Mouse (Mus musculus) intestine, postnatal 0 days (tissue): ENCODE results near the gene Ppp1r3f. TPM values are rescaled to one million over a fixed set of nuclear protein-coding genes. Genes with fewer than 3 reads are reported as not detected.

Source experiments
- ATAC-seq: fragments of 200-750 bp; cut with Nextera tagmentation; 2 replicates; pipeline ENCODE4 v1.8.0; 2017; ENCODE audit warnings: mild to moderate bottlenecking, moderate TSS enrichment, moderate library complexity
- H3K27ac ChIP-seq: fragments of 300-500 bp; sonication (generic); 2 replicates; pipeline ENCODE4 v1.5.1; 2014; ENCODE audit warnings: mild to moderate bottlenecking, low read depth, low read length, moderate library complexity
- H3K27me3 ChIP-seq: fragments of 300-500 bp; sonication (generic); replicated peaks from 2 replicates; pipeline ENCODE4 v1.6.1; 2014; ENCODE audit warnings: low read length, mixed read lengths; ENCODE audit not compliant: control insufficient read depth, insufficient read depth
- H3K36me3 ChIP-seq: fragments of 300-500 bp; sonication (generic); 2 replicates; pipeline ENCODE4 v1.6.1; 2014; ENCODE audit warnings: mild to moderate bottlenecking, moderate library complexity; ENCODE audit not compliant: control insufficient read depth, insufficient read depth
- H3K4me1 ChIP-seq: fragments of 300-500 bp; sonication (generic); replicated peaks from 2 replicates; pipeline ENCODE4 v1.6.1; 2014; ENCODE audit warnings: antibody characterized with exemption, low read length, mixed read lengths; ENCODE audit not compliant: control insufficient read depth, insufficient read depth
- H3K4me2 ChIP-seq: fragments of 300-500 bp; sonication (generic); replicated peaks from 2 replicates; pipeline ENCODE4 v1.6.1; 2014; ENCODE audit warnings: low read depth, mild to moderate bottlenecking, moderate library complexity
- H3K4me3 ChIP-seq: fragments of 300-500 bp; sonication (generic); 2 replicates; pipeline ENCODE4 v1.5.1; 2014; ENCODE audit warnings: low read depth, low read length
- H3K9ac ChIP-seq: fragments of 300-500 bp; sonication (generic); 2 replicates; pipeline ENCODE4 v1.6.1; 2014; ENCODE audit warnings: mild to moderate bottlenecking, low read depth, low read length
- H3K9me3 ChIP-seq: fragments of 300-500 bp; sonication (generic); 2 replicates; pipeline ENCODE4 v1.6.1; 2016; ENCODE audit warnings: mixed run types; ENCODE audit not compliant: control insufficient read depth
- CTCF ChIP-seq: sonication (generic); IDR thresholded peaks from 2 replicates; pipeline ENCODE4 v1.5.1; 2016; ENCODE audit warnings: low read depth, mild to moderate bottlenecking, control low read depth, antibody characterized with exemption, moderate library complexity
- WGBS: fragments of 180-500 bp; shearing (Covaris S2); extraction: QIAGEN DNeasy Blood & Tissue Kit; methylation state at CpG from one replicate; pipeline ENCODE4 v1.1.7; 2014; 5-methylcytosine and 5-hydroxymethylcytosine counted together
- polyA plus RNA-seq: library from polyadenylated mRNA; unstranded; fragments of >200 nt; fragmentation: Nextera tagmentation; extraction: Ambion mirVana; gene quantifications from 2 replicates; pipeline ENCODE4 v1.2.1, GENCODE M21; 2015

Gene Ppp1r3f
- polyA plus RNA-seq, 1 experiment from 2014 or later: 0.83 TPM

GRCm38 (mm10) chrX:7566352-7566751 lies 7.7 kb downstream of the Ppp1r3f start:
- no peak for ATAC-seq
- WGBS: 85% methylated on average over 6 of the region's 6 CpGs
- no peak overlapping the region for H3K27ac ChIP-seq

GRCm38 (mm10) chrX:7563076-7563475 lies 11.0 kb downstream of the Ppp1r3f start:
- Histone ChIP-seq H3K27ac (no peak overlapping the region), H3K9me3 (no peaks in the 10 kb centered on the region), H3K9ac (no peak overlapping the region), H3K4me3 (no peak overlapping the region), H3K27me3 (no peaks in the 10 kb centered on the region), H3K4me2 (no peak overlapping the region), H3K4me1 (no peaks in the 10 kb centered on the region), H3K36me3 (no peaks in the 10 kb centered on the region)
- no peak for TF ChIP-seq CTCF
- 36% methylated on average over 2 of the region's 2 CpGs for WGBS
- ATAC-seq: no peak

More at GRCm38 (mm10) chrX:7566352-7566751, 7.7 kb downstream of the Ppp1r3f start:
- H3K36me3 ChIP-seq: no peaks in the 10 kb centered on the region
- H3K4me1 ChIP-seq: no peaks in the 10 kb centered on the region
- H3K9me3 ChIP-seq: no peaks in the 10 kb centered on the region
- H3K27me3 ChIP-seq: no peaks in the 10 kb centered on the region
- H3K4me3 ChIP-seq: no peak overlapping the region
- no peak overlapping the region for H3K9ac ChIP-seq
- TF ChIP-seq CTCF: no peak
- no peak overlapping the region for H3K4me2 ChIP-seq

GRCm38 (mm10) chrX:7553474-7553873 lies 20.6 kb downstream of the Ppp1r3f start:
- Histone ChIP-seq H3K27ac (no peak overlapping the region), H3K4me2 (no peak overlapping the region), H3K4me3 (no peak overlapping the region), H3K4me1 (no peaks in the 10 kb centered on the region), H3K9me3 (no peaks in the 10 kb centered on the region), H3K27me3 (no peaks in the 10 kb centered on the region), H3K36me3 (no peaks in the 10 kb centered on the region), H3K9ac (no peak overlapping the region)
- no peak for TF ChIP-seq CTCF
- no peak for ATAC-seq
- 92% methylated on average over 4 of the region's 4 CpGs for WGBS

GRCm38 (mm10) chrX:7524961-7525360 lies 49.1 kb downstream of the Ppp1r3f start:
- H3K4me1 ChIP-seq: no peaks in the 10 kb centered on the region
- no peaks in the 10 kb centered on the region for H3K9me3 ChIP-seq
- 61% methylated on average over 3 of the region's 3 CpGs for WGBS
- TF ChIP-seq CTCF: no peak
- H3K4me3 ChIP-seq: no peak overlapping the region
- no peak overlapping the region for H3K4me2 ChIP-seq
- H3K27me3 ChIP-seq: no peaks in the 10 kb centered on the region
- H3K36me3 ChIP-seq: no peaks in the 10 kb centered on the region
- H3K9ac ChIP-seq: no peak overlapping the region
- H3K27ac ChIP-seq: no peak overlapping the region
- no peak for ATAC-seq

Other genes with a start within 250 kb of the Ppp1r3f start
- 0.20 and 0.34 TPM in 2 replicates for gene Usp27x, start 198.5 kb downstream of the Ppp1r3f start, polyA plus RNA-seq
- 0.05 TPM in 1 of 2 replicates, not detected in the other for gene Foxp3, start 639 bp downstream of the Ppp1r3f start, polyA plus RNA-seq
- 21.9 and 24.8 TPM in 2 replicates for gene Ccdc22, start 31.2 kb upstream of the Ppp1r3f start, polyA plus RNA-seq
- not detected in 2 replicates for gene Cacna1f, start 32.8 kb upstream of the Ppp1r3f start, polyA plus RNA-seq
- gene Syp, start 64.2 kb upstream of the Ppp1r3f start, polyA plus RNA-seq: 5.4 and 5.7 TPM in 2 replicates
- 3.4 and 4.3 TPM in 2 replicates for gene Prickle3, start 83.0 kb upstream of the Ppp1r3f start, polyA plus RNA-seq
- gene Plp2, start 97.1 kb upstream of the Ppp1r3f start, polyA plus RNA-seq: 113 and 124 TPM in 2 replicates
- gene Magix, start 107.0 kb upstream of the Ppp1r3f start, polyA plus RNA-seq: 1.4 and 1.6 TPM in 2 replicates
- 13.8 and 14.6 TPM in 2 replicates for gene Gpkow, start 122.8 kb upstream of the Ppp1r3f start, polyA plus RNA-seq
- 19.3 and 19.5 TPM in 2 replicates for gene Wdr45, start 140.1 kb upstream of the Ppp1r3f start, polyA plus RNA-seq
- not detected in 2 replicates for gene Gm45208, start 148.0 kb upstream of the Ppp1r3f start, polyA plus RNA-seq
- gene Praf2, start 154.2 kb upstream of the Ppp1r3f start, polyA plus RNA-seq: 18.2 and 24.0 TPM in 2 replicates
- 20.7 and 22.2 TPM in 2 replicates for gene Ccdc120, start 176.6 kb upstream of the Ppp1r3f start, polyA plus RNA-seq
- 15.3 and 16.2 TPM in 2 replicates for gene Tfe3, start 188.3 kb upstream of the Ppp1r3f start, polyA plus RNA-seq
- gene Gripap1, start 215.5 kb upstream of the Ppp1r3f start, polyA plus RNA-seq: 17.6 and 22.2 TPM in 2 replicates
- gene Kcnd1, start 248.0 kb upstream of the Ppp1r3f start, polyA plus RNA-seq: 0.60 and 0.68 TPM in 2 replicates